20 mouse cellular contexts compared by ENCODE assay signal in the genomic region with DNA sequence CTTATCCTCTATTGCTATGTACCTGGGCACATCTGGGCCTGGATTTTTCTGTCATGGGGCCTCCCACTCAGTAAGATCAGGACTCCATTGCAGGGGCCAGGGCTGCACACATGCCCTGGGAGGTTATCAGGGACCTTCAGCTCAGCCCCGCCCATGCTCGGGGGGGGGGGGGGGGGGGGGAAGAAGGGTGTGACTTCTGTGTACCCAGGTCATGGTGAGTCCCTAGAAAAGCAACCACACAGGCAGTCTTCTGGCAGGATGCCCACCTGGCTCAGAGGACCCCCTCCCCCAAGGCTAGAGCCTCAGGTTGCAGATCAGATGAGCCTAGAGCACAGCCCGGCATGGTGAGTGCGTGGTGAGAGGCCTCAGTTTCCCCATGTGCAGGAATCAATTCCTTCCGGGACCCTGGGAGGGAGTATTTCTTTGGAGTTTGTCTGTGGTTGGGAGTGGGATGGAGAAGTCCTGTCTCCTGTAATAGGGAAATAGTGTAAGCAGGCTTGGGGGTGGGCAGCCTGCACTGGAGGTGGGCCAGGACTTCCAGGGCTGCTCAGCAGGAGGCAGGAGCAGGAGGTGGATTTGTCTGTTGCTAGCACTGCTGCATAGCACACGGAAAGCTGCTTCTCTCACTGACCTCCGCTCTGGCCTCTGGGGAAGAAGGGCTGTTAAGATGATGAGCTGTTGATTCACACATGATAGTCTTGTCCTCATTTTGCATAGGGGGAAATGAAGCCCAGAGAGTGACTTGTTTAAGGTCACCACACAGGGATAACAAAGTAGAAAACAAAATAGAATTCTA. TPM values are rescaled to one million over a fixed set of nuclear protein-coding genes. Genes with fewer than 3 reads are reported as not detected.
DNase-seq lines count a peak whose midpoint lies in the region; ATAC-seq lines count a peak whose summit lies in the region.
"Had no signal": no experiment of that assay in that cellular context is flagged by ENCODE, and none has a peak within 500 bp of the region (broad histone marks: within the 10 kb centered on the region; RNA-seq: fewer than 3 reads in every experiment).

No protein-coding gene starts in this region.

- peak; percentile 92 for DNase-seq in heart, adult 11 months
- DNase-seq in heart, postnatal 10 days, result no peak
- DNase-seq in testis, postnatal 10 days (ENCODE audit: low spot score), result peak; percentile 59
- DNase-seq in testis, postnatal 14 days (ENCODE audit: low spot score), result no peak
- DNase-seq in yolk sac, embryonic 10.5 days (ENCODE audit: low spot score), result peak; percentile 61
- no peak for DNase-seq in adipocyte (ENCODE audit: low spot score)
- no peak for DNase-seq in thymus, postnatal 0 days (ENCODE audit: low spot score)
- DNase-seq: adrenal gland, postnatal 10 days; B cell, adult 2 months; heart, adult 18-20 months; thymus, postnatal 36 days had no signal

- no peaks in the 10 kb centered on the region for H3K9me3 ChIP-seq in liver, embryonic 12.5 days (replicated peaks)
- H3K9me3 ChIP-seq: embryonic facial prominence, embryonic 15.5 days; hindbrain, embryonic 15.5 days; lung, embryonic 15.5 days; midbrain, embryonic 13.5 days had no signal

- 29% methylated on average over 5 of the region's 7 CpGs for WGBS in liver, embryonic 12.5 days (ENCODE audit: insufficient replicate concordance)

- peak overlapping the region; percentile 95 for H3K27ac ChIP-seq in liver, embryonic 12.5 days
- H3K27ac ChIP-seq: embryonic facial prominence, embryonic 15.5 days; hindbrain, embryonic 15.5 days; lung, embryonic 15.5 days; midbrain, embryonic 13.5 days had no signal

- intact Hi-C loops in heart, postnatal 10 days (cut with DNase I), result no loop called here

- H3K27me3 ChIP-seq in liver, embryonic 12.5 days (replicated peaks), result peaks cover 17% of the 10 kb centered on the region
- H3K27me3 ChIP-seq: embryonic facial prominence, embryonic 15.5 days had no signal

- peaks cover 93% of the 10 kb centered on the region for H3K4me1 ChIP-seq in liver, embryonic 12.5 days

- peak; percentile 89 for ATAC-seq in liver, embryonic 12.5 days
- ATAC-seq: midbrain, embryonic 13.5 days had no signal

- H3K4me2 ChIP-seq in liver, embryonic 12.5 days, result peak overlapping the region; percentile 76
- H3K4me2 ChIP-seq: embryonic facial prominence, embryonic 15.5 days; hindbrain, embryonic 15.5 days; lung, embryonic 15.5 days; midbrain, embryonic 13.5 days had no signal

- H3K9ac ChIP-seq in liver, embryonic 12.5 days, result peak overlapping the region; percentile 82
- H3K9ac ChIP-seq: embryonic facial prominence, embryonic 15.5 days; hindbrain, embryonic 15.5 days; lung, embryonic 15.5 days; midbrain, embryonic 13.5 days had no signal

- peaks cover 3% of the 10 kb centered on the region; the same call in 1 of the 2 replicates for H3K36me3 ChIP-seq in liver, embryonic 12.5 days
- H3K36me3 ChIP-seq: embryonic facial prominence, embryonic 15.5 days; hindbrain, embryonic 15.5 days; lung, embryonic 15.5 days; midbrain, embryonic 13.5 days had no signal

- H3K4me3 ChIP-seq in liver, embryonic 12.5 days, result peak overlapping the region; percentile 72
- H3K4me3 ChIP-seq: embryonic facial prominence, embryonic 15.5 days; hindbrain, embryonic 15.5 days; lung, embryonic 15.5 days; midbrain, embryonic 13.5 days had no signal

RNA-seq across cellular contexts. Expression of a gene that starts 5.6 kb away (rescaled TPM):
- 10 to 100 TPM in 1 of 2 experiments, 1 to 10 TPM in 1; 7.9 to 10.4 TPM for total RNA-seq in heart, postnatal 10 days (2021)
- 2.1 and 2.3 TPM in 2 replicates for polyA plus RNA-seq in liver, embryonic 12.5 days (2016; fragmentation: Nextera tagmentation; extraction: Ambion mirVana)
- 37.9 and 45.8 TPM in 2 replicates for polyA plus RNA-seq in thymus, postnatal 0 days (2015; fragmentation: Nextera tagmentation; extraction: Ambion mirVana)

RNA-seq across cellular contexts. Expression of a gene that starts 12.6 kb away (rescaled TPM):
- not detected for total RNA-seq in heart, postnatal 10 days (2021)
- polyA plus RNA-seq in liver, embryonic 12.5 days (2016; fragmentation: Nextera tagmentation; extraction: Ambion mirVana), result 0.48 and 0.55 TPM in 2 replicates
- polyA plus RNA-seq in thymus, postnatal 0 days (2015; fragmentation: Nextera tagmentation; extraction: Ambion mirVana), result 2.1 and 2.6 TPM in 2 replicates
- total RNA-seq: layer of hippocampus, postnatal 10 days; left cerebral cortex, postnatal 36 days had no signal
- polyA plus RNA-seq: hindbrain, embryonic 15.5 days; kidney, embryonic 16.5 days; midbrain, embryonic 13.5 days; neural tube, embryonic 11.5 days had no signal

RNA-seq across cellular contexts. Expression of a gene that starts 33.8 kb away (rescaled TPM):
- total RNA-seq in heart, postnatal 10 days (2021), result under 1 TPM; 0.55 to 0.62 TPM
- not detected in 2 replicates for polyA plus RNA-seq in liver, embryonic 12.5 days (2016; fragmentation: Nextera tagmentation; extraction: Ambion mirVana)
- 0.49 and 0.65 TPM in 2 replicates for polyA plus RNA-seq in thymus, postnatal 0 days (2015; fragmentation: Nextera tagmentation; extraction: Ambion mirVana)
- polyA plus RNA-seq: neural tube, embryonic 11.5 days had no signal

RNA-seq across cellular contexts. Expression of a gene that starts 37.0 kb away (rescaled TPM):
- 10 to 100 TPM; 12.3 to 12.6 TPM for total RNA-seq in heart, postnatal 10 days (2021)
- polyA plus RNA-seq in liver, embryonic 12.5 days (2016; fragmentation: Nextera tagmentation; extraction: Ambion mirVana), result 9.8 and 10.7 TPM in 2 replicates
- polyA plus RNA-seq in thymus, postnatal 0 days (2015; fragmentation: Nextera tagmentation; extraction: Ambion mirVana), result 50.1 and 58.2 TPM in 2 replicates

Comparison
In these comparisons a context has a peak if more than half of its experiments do, and no peak if none do; other contexts are left out.
1. DNase-seq: peak in heart, adult 11 months (single experiment), testis, postnatal 10 days (single experiment) and yolk sac, embryonic 10.5 days (single experiment); none in heart, postnatal 10 days (0 of 2), testis, postnatal 14 days (single experiment), adipocyte (single experiment) and thymus, postnatal 0 days (single experiment).
2. RNA of a gene that starts 5.6 kb away (polyA plus RNA-seq): 37.9 to 45.8 TPM in thymus, postnatal 0 days; 2.1 to 2.3 TPM in liver, embryonic 12.5 days; every median in the first group is over 10 times any median in the second.